Mouse (Mus musculus) cerebellum, adult (tissue): ENCODE measurements around the gene Cul7.
A peak's percentile ranks its signal among the peaks of the same experiment; 100 is the strongest.

ENCODE experiments used
- ATAC-seq: cut with Nextera tagmentation; 2 replicates; pipeline ENCODE4 v1.9.2; 2017; ENCODE audit warnings: mild to moderate bottlenecking, moderate library complexity, mixed read lengths; ENCODE audit not compliant: insufficient number of reproducible peaks, low FRiP score, low TSS enrichment

The Cul7 gene

GRCm38 (mm10) chr17:46628471-46628790 lies 21.7 kb upstream of the Cul7 start:
- no peak for ATAC-seq

- 0 out of 2 replicates have a peak, but pooled peaks have one; percentile 43 for ATAC-seq
Measured at GRCm38 (mm10) chr17:46628791-46629684, 21.1 kb upstream of the Cul7 start, which contains the start of gene Ptk7. Gene Ptk7 (minus strand): TSS chr17:46629504.

DNA sequence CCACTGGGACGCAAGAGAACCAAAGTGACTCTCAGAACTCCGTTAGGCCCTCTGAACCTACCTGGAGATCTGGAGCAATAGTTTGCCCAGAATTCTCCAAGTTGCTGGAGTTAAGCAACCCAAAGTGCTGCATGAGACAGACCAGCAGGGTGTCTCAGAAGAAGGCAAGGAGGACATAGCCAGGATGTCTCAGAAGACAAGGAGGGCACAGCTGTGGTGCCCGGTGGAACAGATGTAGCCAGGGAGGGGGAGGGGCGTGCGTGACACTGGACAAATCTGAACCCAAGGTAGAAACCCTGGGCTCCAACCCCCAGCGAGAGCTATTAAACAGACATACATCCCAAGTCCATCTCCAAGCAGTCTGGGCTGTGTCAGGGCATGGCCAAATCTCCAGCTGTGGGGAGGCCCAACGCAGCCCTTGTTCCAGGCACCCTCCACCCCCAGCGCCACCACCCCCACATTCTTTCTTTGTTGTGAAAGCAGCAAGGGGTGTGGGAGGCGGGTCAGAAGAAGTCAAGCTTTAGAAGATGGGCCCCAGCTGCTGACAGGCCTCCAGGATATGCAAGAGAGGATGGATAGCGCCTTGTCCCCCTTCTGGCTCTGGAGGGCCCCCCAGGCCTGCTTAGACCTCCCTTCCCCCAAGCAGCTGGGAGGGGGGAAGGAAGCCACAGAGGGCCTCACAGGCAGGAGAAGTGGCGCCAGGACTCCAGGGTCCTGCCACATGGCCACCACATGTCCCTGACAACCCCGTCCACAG lies 20.3 kb upstream of the Cul7 start:
- ATAC-seq = no peak

GRCm38 (mm10) chr17:46636831-46637523 lies 13.2 kb upstream of the Cul7 start:
- ATAC-seq = peak; percentile 27; the same call in 1 of the 2 replicates

DNA sequence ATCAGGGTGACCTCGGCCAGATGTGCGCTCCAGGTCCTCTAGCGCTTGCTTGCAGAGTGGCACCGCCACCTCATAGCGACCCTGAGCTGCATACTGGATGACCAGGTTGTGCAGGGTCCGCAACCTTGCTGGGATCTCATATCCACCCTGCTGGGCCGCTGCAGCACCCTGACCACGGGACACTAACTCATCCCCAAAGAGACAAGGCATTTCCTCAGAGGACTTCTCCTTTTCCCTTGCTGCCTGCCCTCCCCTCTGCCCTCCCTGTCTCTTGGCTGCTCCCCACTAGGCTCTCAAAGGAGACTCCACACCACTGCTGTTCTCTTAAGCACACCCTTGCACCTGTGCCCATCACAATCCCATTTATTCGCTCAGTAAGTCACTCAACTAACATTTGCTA lies 10.2 kb upstream of the Cul7 start:
- ATAC-seq = no peak

DNA sequence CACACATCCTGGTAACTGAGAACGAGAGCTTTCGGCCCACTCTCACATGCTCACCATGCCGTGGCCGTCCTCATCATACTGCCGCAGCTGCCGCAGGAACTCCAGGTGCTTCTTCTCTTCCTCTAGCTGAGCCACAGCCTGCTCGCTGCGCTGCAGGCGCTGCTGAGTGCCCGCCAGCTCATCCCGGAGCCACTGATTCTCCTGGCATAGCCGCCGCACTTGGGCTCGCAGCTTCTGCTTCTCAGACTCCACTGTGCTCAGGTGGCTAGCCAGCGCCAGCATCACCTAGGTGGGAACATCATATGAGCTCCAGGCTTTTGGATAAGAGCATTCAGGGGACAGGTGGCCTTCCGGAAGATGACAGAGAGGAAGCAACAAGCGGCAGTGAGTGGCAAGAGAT lies 8.1 kb upstream of the Cul7 start:
- ATAC-seq = no peak

DNA sequence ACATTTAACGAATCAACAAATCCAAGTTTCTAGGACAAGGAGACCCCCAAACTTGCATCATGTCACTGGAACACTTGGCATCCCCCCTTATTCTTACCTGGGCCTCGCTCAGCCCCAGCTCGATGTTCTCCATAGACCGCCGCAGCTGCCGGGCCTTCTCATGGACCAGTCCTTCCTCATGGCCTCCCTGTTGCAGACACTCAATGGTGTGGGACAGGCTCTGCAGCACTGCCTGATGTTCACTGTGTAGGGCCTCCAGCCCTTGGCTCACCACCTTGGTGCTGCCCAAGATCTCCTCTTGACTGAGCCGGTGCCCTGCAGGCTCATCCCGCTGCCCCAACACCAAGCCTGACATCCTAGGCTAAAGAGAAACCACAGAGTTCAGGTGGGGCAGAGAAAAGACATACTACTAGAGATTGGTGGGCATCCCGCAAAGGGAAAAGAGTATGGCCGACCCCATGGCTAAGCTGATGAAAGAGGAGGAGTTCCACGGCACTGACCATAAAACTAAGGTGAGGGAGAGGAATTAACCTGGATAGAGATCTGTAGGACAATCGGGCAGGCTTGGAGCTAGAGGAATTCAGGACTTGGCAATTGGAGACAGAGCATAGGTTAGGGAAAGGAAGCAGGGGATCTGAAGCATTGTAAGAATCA lies 5.9 kb upstream of the Cul7 start:
- no peak for ATAC-seq

DNA sequence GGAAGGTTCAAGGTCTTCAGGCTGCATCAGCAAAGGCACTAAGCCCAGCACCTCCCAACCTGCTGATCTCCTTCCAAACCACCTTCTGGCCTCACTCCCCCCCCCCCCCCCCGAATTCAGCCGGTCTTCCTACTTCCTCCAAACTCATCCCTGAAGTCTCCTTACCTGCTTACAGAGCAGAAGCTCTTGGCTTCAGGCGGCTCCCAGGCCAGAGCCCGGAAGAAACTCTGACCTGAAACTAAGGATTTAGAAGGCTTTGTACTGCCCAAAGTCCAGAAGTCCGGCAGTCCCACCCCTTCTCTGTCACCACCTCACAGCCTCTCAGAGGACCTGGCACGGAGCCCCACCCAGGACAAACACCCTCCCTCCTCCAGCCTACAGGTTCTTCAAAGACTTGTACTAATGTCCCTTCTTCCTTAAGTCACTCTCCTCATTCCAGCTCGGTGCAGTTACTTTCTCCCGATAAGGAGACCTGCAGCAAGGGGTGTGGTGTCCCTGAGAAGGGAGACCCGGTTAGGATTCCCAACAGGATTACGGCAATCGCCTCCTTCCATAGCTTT lies 5.1 kb upstream of the Cul7 start:
- no peak for ATAC-seq

DNA sequence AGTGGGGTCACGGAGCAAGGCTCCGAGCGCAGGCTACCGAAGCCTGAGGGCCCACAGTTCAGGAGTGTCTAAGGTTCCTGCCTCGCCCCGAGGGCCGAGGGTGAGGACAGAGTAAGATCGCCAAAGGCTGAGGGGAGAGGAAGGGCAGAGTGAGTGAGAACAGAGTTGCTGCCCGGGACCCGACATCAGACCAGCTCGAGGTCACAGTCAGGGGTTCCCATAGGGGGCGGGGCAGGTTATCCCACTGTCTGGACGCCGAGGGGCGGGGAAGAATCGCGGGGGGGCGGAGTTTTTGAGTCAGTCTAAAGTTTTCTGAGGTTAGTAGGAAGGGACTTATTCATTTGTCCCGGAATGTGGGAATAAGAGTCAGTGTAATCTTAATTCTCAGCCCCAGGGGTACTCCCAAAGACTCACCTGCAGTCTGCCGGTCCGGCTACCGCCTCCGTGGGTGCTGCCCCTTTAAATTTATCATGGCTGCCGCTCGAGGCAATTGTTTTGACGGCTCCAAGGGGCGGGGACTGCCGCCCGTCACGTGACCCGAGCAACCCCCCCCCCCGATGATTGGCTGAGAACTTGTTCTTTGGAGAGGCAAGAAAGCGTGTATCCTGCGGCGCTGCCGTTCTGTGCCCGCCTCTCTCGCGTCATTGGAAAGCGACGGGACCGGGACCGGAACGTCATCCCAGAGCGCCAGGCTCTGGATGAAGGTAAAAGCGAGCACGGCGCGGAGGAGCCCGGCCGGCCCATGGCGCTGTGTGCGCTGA lies 4.4 kb upstream of the Cul7 start, which contains the start of the genes Klc4 and Mrpl2:
TSS of gene Klc4 (minus strand) at position 462 of the 761 bp plus-strand sequence.
TSS of gene Mrpl2 (plus strand) at position 669 of the 761 bp plus-strand sequence.
- peak; percentile 50 for ATAC-seq

DNA sequence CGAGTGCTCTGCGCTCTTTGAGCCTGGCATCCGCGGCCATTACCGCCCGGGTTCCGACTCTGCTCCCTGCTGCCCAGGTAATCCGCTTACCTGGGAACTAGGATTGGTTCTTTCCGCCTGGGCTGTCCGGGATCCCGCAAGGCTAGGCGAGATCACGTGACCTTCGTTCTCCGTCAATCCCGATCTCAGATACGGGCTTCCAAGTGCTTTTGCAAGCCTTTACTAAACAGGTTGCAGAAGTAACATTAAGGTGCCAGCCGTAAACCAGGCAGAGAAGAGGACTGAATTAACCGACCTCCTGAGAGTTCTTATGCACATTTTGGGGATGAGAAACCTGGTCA lies 3.8 kb upstream of the Cul7 start:
- no peak for ATAC-seq

DNA sequence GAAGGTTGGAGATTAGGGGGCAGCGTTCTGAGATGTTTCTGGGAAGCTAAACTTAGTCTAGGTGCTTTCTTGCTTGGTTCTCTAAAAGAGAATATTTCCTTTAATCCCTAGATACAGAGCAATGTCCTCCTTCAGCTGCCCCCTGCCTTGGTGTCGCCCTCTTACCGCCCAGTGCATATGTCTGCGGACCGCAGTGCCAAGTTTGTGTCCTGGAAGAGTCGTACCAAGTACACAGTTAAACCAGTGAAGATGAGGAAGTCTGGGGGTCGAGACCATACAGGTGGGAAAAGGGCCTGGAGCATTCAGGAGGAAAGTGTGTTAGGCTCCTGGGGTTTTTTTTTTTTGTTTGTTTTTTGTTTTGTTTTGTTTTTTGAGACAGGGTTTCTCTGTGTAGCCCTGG lies 2.9 kb upstream of the Cul7 start:
- no peak for ATAC-seq

DNA sequence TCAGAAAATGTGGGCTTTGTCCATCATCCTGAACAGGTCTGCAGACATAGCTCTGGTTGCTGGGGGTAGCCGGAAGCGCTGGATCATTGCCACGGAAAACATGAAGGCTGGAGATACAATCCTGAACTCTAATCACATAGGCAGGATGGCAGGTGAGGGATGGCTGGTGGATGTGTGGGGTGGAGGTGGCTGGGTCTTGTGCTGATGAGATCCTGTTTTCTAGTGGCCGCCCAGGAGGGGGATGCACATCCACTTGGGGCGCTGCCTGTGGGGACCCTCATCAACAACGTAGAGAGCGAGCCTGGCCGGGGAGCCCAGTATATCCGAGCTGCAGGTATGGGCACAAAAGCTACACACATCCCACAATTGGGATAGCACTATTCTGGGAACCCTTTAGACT lies 1.7 kb upstream of the Cul7 start:
- no peak for ATAC-seq

- no peak for ATAC-seq
Measured at GRCm38 (mm10) chr17:46649811-46650210, 326 bp upstream of the Cul7 start.

DNA sequence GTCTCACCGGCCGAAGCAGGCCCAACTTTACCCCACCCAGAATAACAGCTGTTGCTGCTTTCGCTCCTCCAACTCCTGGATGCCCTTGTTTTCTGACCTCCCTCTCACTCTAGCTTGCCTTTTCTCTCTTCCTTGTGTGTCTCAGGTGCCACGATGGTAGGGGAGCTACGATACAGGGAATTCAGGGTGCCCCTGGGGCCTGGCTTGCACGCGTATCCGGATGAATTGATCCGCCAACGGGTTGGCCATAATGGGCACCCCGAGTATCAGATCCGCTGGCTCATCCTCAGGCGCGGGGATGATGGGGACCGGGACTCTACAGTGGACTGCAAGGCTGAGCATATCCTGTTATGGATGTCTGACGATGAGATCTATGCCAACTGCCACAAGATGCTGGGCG lies 1.2 kb downstream of the Cul7 start:
- ATAC-seq = no peak

DNA sequence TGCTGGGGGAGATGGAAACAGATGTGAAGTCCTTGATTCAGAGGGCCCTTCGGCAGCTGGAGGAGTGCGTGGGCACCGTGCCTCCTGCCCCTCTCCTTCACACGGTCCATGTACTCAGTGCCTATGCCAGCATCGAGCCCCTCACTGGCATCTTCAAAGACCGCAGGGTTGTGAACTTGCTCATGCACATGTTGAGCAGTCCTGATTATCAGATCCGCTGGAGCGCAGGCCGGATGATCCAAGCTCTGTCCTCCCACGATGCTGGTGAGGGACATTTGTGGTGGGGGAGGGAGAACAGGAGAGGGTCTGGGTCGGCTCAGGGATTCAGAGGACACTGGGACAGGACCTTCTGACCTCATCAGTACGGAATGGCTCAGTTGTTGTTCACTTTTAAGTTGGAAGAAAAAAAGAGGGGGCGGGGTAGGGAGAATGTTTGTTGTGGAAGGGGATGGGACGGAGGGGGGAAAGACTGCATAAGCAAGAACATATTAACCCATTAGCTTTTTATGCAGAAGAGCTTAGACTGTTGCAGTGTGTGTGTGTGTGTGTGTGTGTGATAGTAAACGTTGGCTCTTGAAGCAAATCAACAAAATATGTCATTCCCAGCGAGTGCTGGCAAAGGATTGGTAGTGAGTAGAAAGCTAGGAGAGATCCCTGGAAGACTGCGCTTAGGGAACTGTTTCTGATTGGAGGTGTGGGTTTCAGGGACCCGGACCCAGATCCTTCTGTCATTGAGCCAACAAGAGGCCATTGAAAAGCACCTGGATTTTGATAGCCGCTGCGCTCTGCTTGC lies 1.8 kb downstream of the Cul7 start:
- no peak for ATAC-seq

GRCm38 (mm10) chr17:46656054-46656453 lies 5.9 kb downstream of the Cul7 start:
- ATAC-seq = no peak

DNA sequence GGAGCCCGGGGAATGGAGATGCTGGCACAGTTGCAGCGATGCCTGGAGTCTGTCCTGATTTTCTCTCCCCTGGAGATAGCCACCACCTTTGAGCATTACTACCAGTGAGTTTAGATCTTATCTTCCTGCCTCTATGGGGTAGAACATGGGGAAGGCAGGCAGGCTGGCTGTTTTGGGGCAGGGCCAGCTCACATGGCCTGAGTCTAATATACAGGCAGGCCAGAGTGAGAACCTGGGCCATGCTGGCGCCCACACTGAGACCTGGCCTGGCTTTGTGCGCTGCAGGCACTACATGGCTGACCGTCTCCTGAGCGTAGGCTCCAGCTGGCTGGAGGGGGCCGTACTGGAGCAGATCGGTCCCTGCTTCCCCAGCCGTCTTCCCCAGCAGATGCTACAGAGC lies 11.2 kb downstream of the Cul7 start:
- peak; percentile 59; the same call in 1 of the 2 replicates for ATAC-seq

DNA sequence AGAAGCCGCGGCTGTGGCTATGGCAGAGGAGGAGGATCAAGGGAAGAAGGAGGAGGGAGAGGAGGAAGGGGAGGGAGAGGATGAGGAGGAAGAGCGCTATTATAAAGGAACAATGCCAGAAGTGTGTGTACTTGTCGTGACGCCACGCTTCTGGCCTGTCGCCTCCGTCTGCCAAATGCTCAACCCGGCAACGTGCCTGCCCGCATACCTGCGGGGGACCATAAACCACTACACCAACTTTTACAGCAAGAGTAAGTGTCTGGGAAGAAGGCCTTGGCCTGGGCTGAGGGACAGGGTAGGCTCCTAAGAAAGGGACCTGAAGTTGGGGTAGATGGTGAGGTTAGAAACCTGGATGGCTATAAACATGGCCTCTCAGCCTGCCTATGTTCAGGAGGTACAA lies 11.8 kb downstream of the Cul7 start:
- no peak for ATAC-seq

- peak; percentile 71 for ATAC-seq
Measured at GRCm38 (mm10) chr17:46662730-46663129, 12.6 kb downstream of the Cul7 start.
